Mouse (Mus musculus): ENCODE results near the gene Ero1lb. TPM values are rescaled to one million over a fixed set of nuclear protein-coding genes. Genes with fewer than 3 reads are reported as not detected.
"Not testable (repeated sequence)": the region's sequence is repeated elsewhere in the genome, so short reads cannot be mapped to it uniquely, and the experiment has no call there.

Gene Ero1lb
- polyA plus RNA-seq, 1 experiment: 11.1 TPM

DNA sequence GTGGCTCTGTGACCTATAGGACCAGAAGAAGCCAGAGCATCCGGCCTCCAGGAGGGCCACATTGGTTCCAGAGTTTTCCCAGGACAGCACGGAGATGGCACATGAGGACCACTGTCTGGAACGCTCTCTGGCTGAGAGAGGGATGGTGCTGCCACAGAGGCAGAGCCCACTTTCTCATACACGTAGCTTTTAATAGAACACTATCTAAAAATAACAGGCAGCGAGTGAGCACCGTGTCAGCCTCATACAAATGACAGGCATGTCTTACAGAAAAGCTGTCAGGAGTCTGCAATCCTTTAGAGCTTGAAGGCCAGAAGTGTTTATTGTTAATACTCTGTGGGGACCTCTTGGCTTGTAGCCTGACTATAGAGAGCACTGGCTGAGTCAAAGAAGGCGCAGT, 48.9 kb downstream of the Ero1lb start:
- not testable (repeated sequence) for H3K4me3 ChIP-seq (replicated peaks; ENCODE audit: insufficient read depth, low read depth, low read length); DNase-seq; H3K4me1 ChIP-seq (ENCODE audit: control insufficient read depth, insufficient read depth, low read length); H3K27ac ChIP-seq (ENCODE audit: insufficient read depth, low read length); H3K27me3 ChIP-seq (ENCODE audit: control insufficient read depth, insufficient read depth, low read length)
- 76% methylated on average over 7 of the region's 7 CpGs for WGBS

GRCm38 (mm10) chr13:12615014-12615413, 49.3 kb downstream of the Ero1lb start:
- not testable (repeated sequence) for H3K27me3 ChIP-seq (ENCODE audit: control insufficient read depth, insufficient read depth, low read length); H3K27ac ChIP-seq (ENCODE audit: insufficient read depth, low read length); H3K4me1 ChIP-seq (ENCODE audit: control insufficient read depth, insufficient read depth, low read length); DNase-seq; H3K4me3 ChIP-seq (replicated peaks; ENCODE audit: insufficient read depth, low read depth, low read length)
- 90% methylated on average over 10 of the region's 10 CpGs for WGBS

- not testable (repeated sequence) for DNase-seq; H3K4me1 ChIP-seq (ENCODE audit: control insufficient read depth, insufficient read depth, low read length); H3K27me3 ChIP-seq (ENCODE audit: control insufficient read depth, insufficient read depth, low read length); H3K27ac ChIP-seq (ENCODE audit: insufficient read depth, low read length); H3K4me3 ChIP-seq (replicated peaks; ENCODE audit: insufficient read depth, low read depth, low read length)
- WGBS: 94% methylated on average over 3 of the region's 3 CpGs
Observed at GRCm38 (mm10) chr13:12616489-12616888, 50.8 kb downstream of the Ero1lb start.

- not testable (repeated sequence) for H3K27me3 ChIP-seq (ENCODE audit: control insufficient read depth, insufficient read depth, low read length); H3K4me1 ChIP-seq (ENCODE audit: control insufficient read depth, insufficient read depth, low read length); DNase-seq; H3K4me3 ChIP-seq (replicated peaks; ENCODE audit: insufficient read depth, low read depth, low read length); H3K27ac ChIP-seq (ENCODE audit: insufficient read depth, low read length)
- 95% methylated on average over 8 of the region's 8 CpGs for WGBS
Observed at GRCm38 (mm10) chr13:12619808-12620207, 54.1 kb downstream of the Ero1lb start.

- DNase-seq; H3K4me3 ChIP-seq (replicated peaks; ENCODE audit: insufficient read depth, low read depth, low read length); H3K4me1 ChIP-seq (ENCODE audit: control insufficient read depth, insufficient read depth, low read length); H3K27ac ChIP-seq (ENCODE audit: insufficient read depth, low read length); H3K27me3 ChIP-seq (ENCODE audit: control insufficient read depth, insufficient read depth, low read length): not testable (repeated sequence)
- WGBS: 95% methylated on average over 3 of the region's 3 CpGs
Observed at GRCm38 (mm10) chr13:12626061-12626460, 60.4 kb downstream of the Ero1lb start.

DNA sequence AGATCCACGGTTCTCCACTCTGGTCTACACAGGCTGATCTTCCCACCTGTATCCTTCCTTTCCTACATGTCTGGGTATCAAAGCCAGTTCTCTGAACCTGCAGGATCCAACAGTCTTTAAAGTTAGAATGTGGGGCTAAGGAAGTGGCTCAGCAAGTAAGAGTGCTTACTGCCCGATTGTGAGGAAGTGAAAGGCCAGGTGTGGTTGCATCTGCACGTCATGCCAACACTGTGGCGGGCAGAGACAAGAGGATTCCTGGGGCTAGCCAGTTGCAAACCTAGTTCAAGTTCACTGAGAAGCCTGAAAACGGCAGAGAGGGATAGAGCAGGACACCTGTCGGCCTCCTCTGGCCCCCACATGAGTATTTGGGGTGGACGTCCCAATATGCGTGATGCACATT, 62.1 kb downstream of the Ero1lb start:
- H3K4me3 ChIP-seq (replicated peaks; ENCODE audit: insufficient read depth, low read depth, low read length): not testable (repeated sequence)
- WGBS: 93% methylated on average over 8 of the region's 8 CpGs

GRCm38 (mm10) chr13:12628181-12628580, 62.5 kb downstream of the Ero1lb start:
- not testable (repeated sequence) for H3K27ac ChIP-seq (ENCODE audit: insufficient read depth, low read length); H3K4me1 ChIP-seq (ENCODE audit: control insufficient read depth, insufficient read depth, low read length); DNase-seq; H3K27me3 ChIP-seq (ENCODE audit: control insufficient read depth, insufficient read depth, low read length); H3K4me3 ChIP-seq (replicated peaks; ENCODE audit: insufficient read depth, low read depth, low read length)
- 77% methylated on average over 5 of the region's 5 CpGs for WGBS

More for the DNA sequence above, 62.1 kb downstream of the Ero1lb start:
- H3K27me3 ChIP-seq (ENCODE audit: control insufficient read depth, insufficient read depth, low read length); DNase-seq; H3K4me1 ChIP-seq (ENCODE audit: control insufficient read depth, insufficient read depth, low read length); H3K27ac ChIP-seq (ENCODE audit: insufficient read depth, low read length): not testable (repeated sequence)

- 96% methylated on average over 5 of the region's 5 CpGs for WGBS
- not testable (repeated sequence) for H3K4me1 ChIP-seq (ENCODE audit: control insufficient read depth, insufficient read depth, low read length); H3K27me3 ChIP-seq (ENCODE audit: control insufficient read depth, insufficient read depth, low read length); H3K4me3 ChIP-seq (replicated peaks; ENCODE audit: insufficient read depth, low read depth, low read length); DNase-seq; H3K27ac ChIP-seq (ENCODE audit: insufficient read depth, low read length)
Observed at GRCm38 (mm10) chr13:12630252-12630651, 64.6 kb downstream of the Ero1lb start.

DNA sequence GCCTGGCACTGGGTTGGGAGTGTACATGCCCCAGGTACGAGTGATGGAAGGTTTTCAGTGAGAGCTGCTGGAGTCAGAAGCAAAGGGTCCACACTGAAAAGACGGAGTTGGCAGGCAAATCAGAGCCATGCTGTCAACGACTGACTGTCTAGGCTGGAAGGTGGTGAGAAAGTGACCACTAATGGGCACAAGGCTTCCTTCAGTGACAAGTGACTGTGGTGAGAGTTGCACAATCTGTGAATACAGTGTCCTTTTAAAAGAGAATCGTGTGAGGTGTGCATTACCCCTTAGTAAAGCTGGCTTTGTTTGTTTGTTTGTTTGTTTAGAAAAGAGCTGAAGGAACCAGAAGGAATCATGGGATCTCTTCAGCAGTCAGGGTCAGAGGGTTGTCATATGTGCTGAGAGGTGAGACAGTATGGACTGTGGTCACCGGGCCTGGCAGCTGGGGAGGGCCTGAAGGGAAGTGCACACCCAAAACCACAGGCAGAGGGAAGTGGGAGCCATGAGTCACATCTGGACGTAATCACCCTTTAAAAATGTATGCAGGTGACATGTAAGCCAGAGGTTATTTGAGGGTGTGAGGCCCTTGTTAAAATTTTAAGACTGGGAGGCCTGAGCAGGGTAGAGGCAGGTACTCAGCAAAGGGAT, 69.4 kb downstream of the Ero1lb start:
- 82% methylated on average over 1 of the region's 6 CpGs for WGBS

GRCm38 (mm10) chr13:12642795-12643194, 77.1 kb downstream of the Ero1lb start:
- not testable (repeated sequence) for H3K4me1 ChIP-seq (ENCODE audit: control insufficient read depth, insufficient read depth, low read length); DNase-seq; H3K27me3 ChIP-seq (ENCODE audit: control insufficient read depth, insufficient read depth, low read length); H3K4me3 ChIP-seq (replicated peaks; ENCODE audit: insufficient read depth, low read depth, low read length); H3K27ac ChIP-seq (ENCODE audit: insufficient read depth, low read length)
- WGBS: 55% methylated on average over 3 of the region's 4 CpGs

More for the DNA sequence above, 69.4 kb downstream of the Ero1lb start:
- not testable (repeated sequence) for H3K4me1 ChIP-seq (ENCODE audit: control insufficient read depth, insufficient read depth, low read length); H3K4me3 ChIP-seq (replicated peaks; ENCODE audit: insufficient read depth, low read depth, low read length); DNase-seq; H3K27ac ChIP-seq (ENCODE audit: insufficient read depth, low read length); H3K27me3 ChIP-seq (ENCODE audit: control insufficient read depth, insufficient read depth, low read length)

GRCm38 (mm10) chr13:12646676-12647075, 81.0 kb downstream of the Ero1lb start:
- H3K27me3 ChIP-seq (ENCODE audit: control insufficient read depth, insufficient read depth, low read length); H3K4me1 ChIP-seq (ENCODE audit: control insufficient read depth, insufficient read depth, low read length); DNase-seq; H3K4me3 ChIP-seq (replicated peaks; ENCODE audit: insufficient read depth, low read depth, low read length); H3K27ac ChIP-seq (ENCODE audit: insufficient read depth, low read length): not testable (repeated sequence)
- WGBS: 83% methylated on average over 5 of the region's 5 CpGs

Measured in cerebellum, adult 2 months (tissue).